Mouse (Mus musculus) forebrain, embryonic 12.5 days (tissue): ENCODE measurements around the gene Cyp4f18. TPM values are rescaled to one million over a fixed set of nuclear protein-coding genes. Genes with fewer than 3 reads are reported as not detected.

Experiments
- ATAC-seq: fragments of 200-750 bp; cut with Nextera tagmentation; 2 replicates; pipeline ENCODE4 v1.8.0; 2017; ENCODE audit warnings: moderate TSS enrichment; ENCODE audit not compliant: low FRiP score
- H3K27ac ChIP-seq: fragments of 300-500 bp; sonication (generic); 2 replicates; pipeline ENCODE4 v1.5.1; 2016; ENCODE audit warnings: mild to moderate bottlenecking
- H3K27me3 ChIP-seq: fragments of 300-500 bp; sonication (generic); 2 replicates; pipeline ENCODE4 v1.6.1; 2016; ENCODE audit warnings: mild to moderate bottlenecking
- H3K36me3 ChIP-seq: fragments of 300-500 bp; sonication (generic); replicated peaks from 2 replicates; pipeline ENCODE4 v1.6.1; 2016; ENCODE audit warnings: mild to moderate bottlenecking
- H3K4me1 ChIP-seq: fragments of 300-500 bp; sonication (generic); 2 replicates; pipeline ENCODE4 v1.6.1; 2016
- H3K4me2 ChIP-seq: fragments of 300-500 bp; sonication (generic); 2 replicates; pipeline ENCODE4 v1.6.1; 2016; ENCODE audit warnings: mild to moderate bottlenecking, moderate library complexity
- H3K4me3 ChIP-seq: fragments of 300-500 bp; sonication (generic); replicated peaks from 2 replicates; pipeline ENCODE4 v1.5.1; 2016; ENCODE audit warnings: mild to moderate bottlenecking
- H3K9ac ChIP-seq: fragments of 300-500 bp; sonication (generic); 2 replicates; pipeline ENCODE4 v1.6.1; 2016; ENCODE audit warnings: mild to moderate bottlenecking
- H3K9me3 ChIP-seq: fragments of 300-500 bp; sonication (generic); 2 replicates; pipeline ENCODE4 v1.6.1; 2016
- WGBS: fragments of 180-500 bp; shearing (Covaris S2); methylation state at CpG from one replicate; pipeline ENCODE4 v1.1.7; 2016; 5-methylcytosine and 5-hydroxymethylcytosine counted together
- polyA plus RNA-seq: library from polyadenylated mRNA; unstranded; fragments of >200 nt; fragmentation: Nextera tagmentation; extraction: Ambion mirVana; gene quantifications from 2 replicates; pipeline ENCODE4 v1.2.1, GENCODE M21; 2016

Gene Cyp4f18
- polyA plus RNA-seq, 1 experiment from 2014 or later = 1.6 TPM

- no peak overlapping the region for H3K4me2 ChIP-seq
- H3K27me3 ChIP-seq = no peaks in the 10 kb centered on the region; the same call in 1 of the 2 replicates
- no peak overlapping the region for H3K4me3 ChIP-seq
- H3K27ac ChIP-seq = no peak overlapping the region
- H3K4me1 ChIP-seq = peaks cover 14% of the 10 kb centered on the region
- no peaks in the 10 kb centered on the region for H3K9me3 ChIP-seq
- no peak overlapping the region for H3K9ac ChIP-seq
- WGBS = 91% methylated on average over 5 of the region's 5 CpGs
- 0 out of 2 replicates have a peak, but pooled peaks cover 4% of the 10 kb centered on the region for H3K36me3 ChIP-seq
- no peak for ATAC-seq
Observed at GRCm38 (mm10) chr8:71948624-71949023, 60.8 kb downstream of the Cyp4f18 start.

DNA sequence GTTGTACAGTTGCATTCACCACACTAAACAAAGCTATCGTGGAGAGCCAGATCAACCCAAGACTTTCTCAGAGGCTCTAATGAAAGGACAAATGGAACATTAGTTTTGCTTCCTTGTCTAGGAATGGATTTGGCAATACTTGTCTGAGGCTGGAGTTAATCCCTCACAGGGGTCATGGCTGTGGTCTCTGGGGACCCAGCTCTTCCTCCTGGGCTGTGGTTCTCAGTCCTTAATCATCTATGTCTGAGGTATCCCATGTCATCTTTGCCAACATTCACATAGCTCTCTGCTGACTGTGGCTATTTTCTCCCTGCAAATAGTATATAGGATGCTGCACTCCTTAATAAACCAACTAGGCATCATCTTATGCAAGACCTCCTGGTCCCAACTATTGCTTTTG, 67.7 kb downstream of the Cyp4f18 start:
- Histone ChIP-seq H3K27ac (no peak overlapping the region), H3K4me1 (no peaks in the 10 kb centered on the region), H3K4me2 (no peak overlapping the region), H3K27me3 (no peaks in the 10 kb centered on the region; the same call in 1 of the 2 replicates), H3K9me3 (no peaks in the 10 kb centered on the region), H3K9ac (no peak overlapping the region), H3K36me3 (no peaks in the 10 kb centered on the region), H3K4me3 (no peak overlapping the region)
- ATAC-seq = no peak
- WGBS = 79% methylated on average over 1 of the region's 1 CpGs

DNA sequence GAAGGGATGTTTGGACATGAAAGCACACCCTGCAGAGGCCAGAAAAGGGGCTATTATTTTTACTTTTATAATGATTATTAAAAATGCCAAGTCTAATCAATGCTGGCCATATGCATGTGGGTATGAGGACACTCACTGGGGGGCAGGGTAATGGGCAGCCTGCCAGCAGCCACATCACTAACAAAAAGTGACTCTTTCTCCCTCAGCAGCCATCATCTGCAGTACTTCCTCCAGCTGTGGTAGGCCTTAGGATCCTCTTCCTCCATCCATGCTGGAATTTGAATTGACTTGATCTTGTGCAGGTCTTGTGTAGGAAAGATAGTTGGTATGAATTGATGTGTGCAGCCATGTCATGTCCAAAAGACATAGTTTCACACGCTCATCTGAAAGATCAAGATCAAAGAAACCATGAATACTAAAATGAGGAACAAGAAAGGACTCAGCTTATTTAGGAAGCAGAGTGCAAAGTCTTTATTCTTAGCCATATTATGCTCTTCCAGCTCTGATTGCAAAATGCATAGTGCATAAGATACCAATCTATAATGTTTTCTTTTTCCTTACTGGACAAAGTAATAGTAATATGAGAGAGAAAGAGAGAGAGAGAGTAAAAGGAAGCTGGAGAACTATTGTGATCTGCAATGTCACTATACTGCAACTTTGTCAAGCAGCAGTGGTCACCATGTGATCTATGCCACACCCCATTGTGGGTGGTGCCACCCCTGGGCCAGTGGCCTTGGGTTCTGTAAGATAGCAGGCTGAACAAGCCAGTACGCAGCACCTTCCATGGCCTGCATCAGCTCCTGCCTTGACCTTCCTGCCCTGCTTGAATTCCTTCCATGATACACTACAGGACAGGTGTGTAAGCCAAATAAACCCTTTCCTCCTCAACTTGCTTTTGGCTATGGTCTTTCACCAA, 68.9 kb downstream of the Cyp4f18 start:
- H3K4me3 ChIP-seq = no peak overlapping the region
- no peaks in the 10 kb centered on the region for H3K9me3 ChIP-seq
- H3K4me1 ChIP-seq = no peaks in the 10 kb centered on the region
- H3K36me3 ChIP-seq = no peaks in the 10 kb centered on the region
- no peaks in the 10 kb centered on the region; the same call in 1 of the 2 replicates for H3K27me3 ChIP-seq
- no peak overlapping the region for H3K4me2 ChIP-seq
- H3K27ac ChIP-seq = no peak overlapping the region
- no peak for ATAC-seq
- WGBS = 70% methylated on average over 2 of the region's 2 CpGs
- H3K9ac ChIP-seq = no peak overlapping the region

Other genes with a start within 250 kb of the Cyp4f18 start
- gene Zfp709, start 127.6 kb downstream of the Cyp4f18 start, polyA plus RNA-seq = 6.0 and 8.0 TPM in 2 replicates
- gene Zfp882, start 101.0 kb downstream of the Cyp4f18 start, polyA plus RNA-seq = 13.0 and 15.0 TPM in 2 replicates
- 35.8 and 37.8 TPM in 2 replicates for gene Zfp617, start 101.0 kb downstream of the Cyp4f18 start, polyA plus RNA-seq
- gene Zfp961, start 58.6 kb downstream of the Cyp4f18 start, polyA plus RNA-seq = 23.3 and 29.7 TPM in 2 replicates
- gene Olfr372, start 31.6 kb upstream of the Cyp4f18 start, polyA plus RNA-seq = not detected in 2 replicates
- gene Olfr373, start 73.6 kb upstream of the Cyp4f18 start, polyA plus RNA-seq = not detected in 2 replicates
- 0.04 TPM in 1 of 2 replicates, not detected in the other for gene Olfr374, start 97.4 kb upstream of the Cyp4f18 start, polyA plus RNA-seq
- gene Tpm4, start 125.3 kb upstream of the Cyp4f18 start, polyA plus RNA-seq = 416 and 424 TPM in 2 replicates
- 121 and 127 TPM in 2 replicates for gene Rab8a, start 151.6 kb upstream of the Cyp4f18 start, polyA plus RNA-seq
- gene Hsh2d, start 180.0 kb upstream of the Cyp4f18 start, polyA plus RNA-seq = not detected in 2 replicates
- gene Cib3, start 203.2 kb upstream of the Cyp4f18 start, polyA plus RNA-seq = not detected in 2 replicates
- gene Gm11034, start 204.0 kb upstream of the Cyp4f18 start, polyA plus RNA-seq = not detected in 2 replicates
- 78.2 and 87.0 TPM in 2 replicates for gene Fam32a, start 210.1 kb upstream of the Cyp4f18 start, polyA plus RNA-seq
- 193 and 196 TPM in 2 replicates for gene Ap1m1, start 230.4 kb upstream of the Cyp4f18 start, polyA plus RNA-seq